8 mouse cellular contexts compared by ENCODE assay signal in genomic region chr7:24270288-24270672, GRCm38 (mm10). TPM values are rescaled to one million over a fixed set of nuclear protein-coding genes. Genes with fewer than 3 reads are reported as not detected.
DNase-seq lines count a peak whose midpoint lies in the region; ATAC-seq and TF ChIP-seq lines count a peak whose summit lies in the region.

Gene Zfp93 (plus strand): TSS chr7:24270420.

- H3ac ChIP-seq in C2C12 (ENCODE audit: control insufficient read depth, insufficient read length, low read depth) = peak within 1 kb of the TSS; percentile 94

- no peaks in the 10 kb centered on the region for H3K27me3 ChIP-seq in C2C12 (ENCODE audit: control insufficient read depth, insufficient read depth, insufficient read length)
- H3K27me3 ChIP-seq in heart, embryonic 12.5 days (replicated peaks) = no peaks in the 10 kb centered on the region
- H3K27me3 ChIP-seq in kidney, embryonic 16.5 days (ENCODE audit: insufficient read depth, low read length) = no peaks in the 10 kb centered on the region
- no peaks in the 10 kb centered on the region for H3K27me3 ChIP-seq in stomach, embryonic 15.5 days (replicated peaks)

- peak within 1 kb of the TSS; percentile 88 for H3K9ac ChIP-seq in heart, embryonic 12.5 days
- peak within 1 kb of the TSS; percentile 90 for H3K9ac ChIP-seq in kidney, embryonic 16.5 days (replicated peaks; ENCODE audit: low read length)
- peak within 1 kb of the TSS; percentile 65; the same call in 1 of the 2 replicates for H3K9ac ChIP-seq in stomach, embryonic 15.5 days

- H3K4me3 ChIP-seq in C2C12 (ENCODE audit: insufficient read depth, poor library complexity, severe bottlenecking) = peak within 1 kb of the TSS; percentile 34
- peak within 1 kb of the TSS; percentile 80 for H3K4me3 ChIP-seq in heart, embryonic 12.5 days
- peak within 1 kb of the TSS; percentile 82 for H3K4me3 ChIP-seq in kidney, embryonic 16.5 days (ENCODE audit: low read length)
- peak within 1 kb of the TSS; percentile 76 for H3K4me3 ChIP-seq in stomach, embryonic 15.5 days (replicated peaks)

- no peak for TF ChIP-seq CTCF in C2C12 (IDR thresholded peaks at IDR 0.05; ENCODE audit: control insufficient read depth, insufficient read depth, insufficient read length)

- H3K36me3 ChIP-seq in C2C12 (ENCODE audit: control insufficient read depth, insufficient read depth) = no peaks in the 10 kb centered on the region
- H3K36me3 ChIP-seq in heart, embryonic 12.5 days = peaks cover 20% of the 10 kb centered on the region
- peaks cover 25% of the 10 kb centered on the region for H3K36me3 ChIP-seq in kidney, embryonic 16.5 days (ENCODE audit: insufficient read depth, low read length)
- H3K36me3 ChIP-seq in stomach, embryonic 15.5 days = peaks cover 9% of the 10 kb centered on the region; the same call in 1 of the 2 replicates

- H3K9me3 ChIP-seq in heart, embryonic 12.5 days (replicated peaks) = 0 out of 2 replicates have a peak, but pooled peaks cover 7% of the 10 kb centered on the region
- H3K9me3 ChIP-seq in kidney, embryonic 16.5 days (ENCODE audit: low read length) = no peaks in the 10 kb centered on the region
- H3K9me3 ChIP-seq in stomach, embryonic 15.5 days = no peaks in the 10 kb centered on the region

- peak within 1 kb of the TSS; percentile 90 for H3K4me2 ChIP-seq in heart, embryonic 12.5 days
- H3K4me2 ChIP-seq in kidney, embryonic 16.5 days (replicated peaks; ENCODE audit: low read depth, low read length) = peak within 1 kb of the TSS; percentile 82
- H3K4me2 ChIP-seq in stomach, embryonic 15.5 days = peak within 1 kb of the TSS; percentile 89

- H3K79me2 ChIP-seq in C2C12 (ENCODE audit: control insufficient read depth, insufficient read depth) = no peaks in the 10 kb centered on the region

- peak; percentile 98 for DNase-seq in brain, adult 2 months (ENCODE audit: low read depth, low spot score)
- peak; percentile 8 for DNase-seq in fat pad, adult 2 months (ENCODE audit: extremely low read depth, low read depth, low spot score)
- DNase-seq in liver = peak; percentile 70

- ATAC-seq in heart, embryonic 12.5 days (ENCODE audit: insufficient number of reproducible peaks, low FRiP score) = peak; percentile 91
- ATAC-seq in kidney, embryonic 16.5 days (ENCODE audit: low FRiP score, low TSS enrichment) = peak; percentile 95
- ATAC-seq in monocyte, adult 5-6 weeks (replicated peaks; ENCODE audit: insufficient number of reproducible peaks, low FRiP score, low TSS enrichment, poor library complexity, severe bottlenecking) = peak; percentile 76
- peak; percentile 85 for ATAC-seq in stomach, embryonic 15.5 days (ENCODE audit: insufficient read depth, low FRiP score, low read depth)

- no peaks in the 10 kb centered on the region for H3K79me3 ChIP-seq in C2C12 (ENCODE audit: low read depth)

- peak within 1 kb of the TSS; percentile 76 for H3K27ac ChIP-seq in heart, embryonic 12.5 days (ENCODE audit: poor library complexity, severe bottlenecking)
- peak within 1 kb of the TSS; percentile 91 for H3K27ac ChIP-seq in kidney, embryonic 16.5 days (ENCODE audit: low read length)
- H3K27ac ChIP-seq in stomach, embryonic 15.5 days = peak within 1 kb of the TSS; percentile 72; the same call in 1 of the 2 replicates

- H3K4me1 ChIP-seq in heart, embryonic 12.5 days (replicated peaks) = peaks cover 4% of the 10 kb centered on the region; the same call in 1 of the 2 replicates
- no peaks in the 10 kb centered on the region for H3K4me1 ChIP-seq in kidney, embryonic 16.5 days (ENCODE audit: insufficient read depth, low read length)
- 0 out of 2 replicates have a peak, but pooled peaks cover 5% of the 10 kb centered on the region for H3K4me1 ChIP-seq in stomach, embryonic 15.5 days

- 0% methylated on average over 12 of the region's 12 CpGs for WGBS in heart, embryonic 12.5 days
- WGBS in kidney, embryonic 16.5 days = 0% methylated on average over 12 of the region's 12 CpGs
- 1% methylated on average over 12 of the region's 12 CpGs for WGBS in stomach, embryonic 15.5 days

TF ChIP-seq in C2C12, 6 proteins besides CTCF, POLR2A, EP300 and RAD21:
- TF ChIP-seq FOSL1 (IDR thresholded peaks at IDR 0.05; ENCODE audit: insufficient read depth, low read length, poor library complexity, severe bottlenecking) = no peak
- TF ChIP-seq MYOG (IDR thresholded peaks at IDR 0.05; ENCODE audit: control insufficient read depth, extremely low read depth, insufficient read length) = no peak
- TF ChIP-seq USF1 (IDR thresholded peaks at IDR 0.05; ENCODE audit: low read depth) = no peak
- no peak for TF ChIP-seq MYOD1 (IDR thresholded peaks at IDR 0.05; ENCODE audit: control insufficient read depth, insufficient read length, low read depth)
- TF ChIP-seq MAX (IDR thresholded peaks at IDR 0.05) = no peak

RNA-seq across cellular contexts. Expression of gene Zfp93, which starts in this region (rescaled TPM):
- polyA plus RNA-seq in C2C12 (2012; fragmentation: generic; extraction: Trizol) = 1.8 TPM
- polyA plus RNA-seq in heart, embryonic 12.5 days (2016; fragmentation: Nextera tagmentation; extraction: Ambion mirVana) = 5.4 and 6.0 TPM in 2 replicates
- 12.1 and 14.1 TPM in 2 replicates for polyA plus RNA-seq in kidney, embryonic 16.5 days (2015; fragmentation: Nextera tagmentation; extraction: Ambion mirVana)
- 1.4 TPM in 1 of 3 replicates, not detected in the others for total RNA-seq in monocyte, adult 5-6 weeks (2017)
- polyA plus RNA-seq in stomach, embryonic 15.5 days (2015; fragmentation: Nextera tagmentation; extraction: Ambion mirVana) = 7.2 and 7.4 TPM in 2 replicates

Comparison
In these comparisons a context has a peak if more than half of its experiments do, and no peak if none do; other contexts are left out.
1. Peak in every context shown above with its lines: DNase-seq, ATAC-seq, H3K4me3 ChIP-seq and H3K27ac ChIP-seq.
2. DNase-seq: peak in every context shown above with its lines; median percentile 98 in brain, adult 2 months; 70 in liver; 8 in fat pad, adult 2 months.